Mouse (Mus musculus): ENCODE measurements around the gene Gtpbp3.

The Gtpbp3 gene

GRCm38 (mm10) chr8:71470146-71470912, 17.6 kb upstream of the Gtpbp3 start:
- no peak for DNase-seq (ENCODE audit: low spot score)

- no peak for DNase-seq (ENCODE audit: low spot score)
These were observed 17.0 kb upstream of the Gtpbp3 start for GRCm38 (mm10) chr8:71470913-71471255.

- DNase-seq (ENCODE audit: low spot score) = no peak
These were observed 16.0 kb upstream of the Gtpbp3 start for GRCm38 (mm10) chr8:71471861-71472260.

- DNase-seq (ENCODE audit: low spot score) = no peak
These were observed 15.1 kb upstream of the Gtpbp3 start for GRCm38 (mm10) chr8:71472601-71473386.

GRCm38 (mm10) chr8:71474344-71474743, 13.6 kb upstream of the Gtpbp3 start:
- DNase-seq (ENCODE audit: low spot score) = no peak

GRCm38 (mm10) chr8:71474785-71475701, 12.9 kb upstream of the Gtpbp3 start:
- no peak for DNase-seq (ENCODE audit: low spot score)

GRCm38 (mm10) chr8:71475702-71476075, 12.2 kb upstream of the Gtpbp3 start:
- no peak for DNase-seq (ENCODE audit: low spot score)

GRCm38 (mm10) chr8:71476099-71476940, 11.6 kb upstream of the Gtpbp3 start:
- no peak for DNase-seq (ENCODE audit: low spot score)

GRCm38 (mm10) chr8:71477196-71477845, 10.6 kb upstream of the Gtpbp3 start:
- DNase-seq (ENCODE audit: low spot score) = no peak

GRCm38 (mm10) chr8:71478943-71479342, 9.0 kb upstream of the Gtpbp3 start:
- no peak for DNase-seq (ENCODE audit: low spot score)

- DNase-seq (ENCODE audit: low spot score) = no peak
These were observed 4.0 kb upstream of the Gtpbp3 start for GRCm38 (mm10) chr8:71483932-71484331.

GRCm38 (mm10) chr8:71484736-71485135, 3.2 kb upstream of the Gtpbp3 start:
- DNase-seq (ENCODE audit: low spot score) = no peak

GRCm38 (mm10) chr8:71485142-71486135, 2.5 kb upstream of the Gtpbp3 start, which contains the start of gene Ano8:
Ano8 (minus strand) TSS chr8:71485963.
- DNase-seq (ENCODE audit: low spot score) = no peak

- DNase-seq (ENCODE audit: low spot score) = no peak
These were observed 1.8 kb upstream of the Gtpbp3 start for GRCm38 (mm10) chr8:71486136-71486529.

GRCm38 (mm10) chr8:71488454-71488853, 551 bp downstream of the Gtpbp3 start:
- no peak for DNase-seq (ENCODE audit: low spot score)

GRCm38 (mm10) chr8:71495039-71495438, 7.1 kb downstream of the Gtpbp3 start:
- DNase-seq (ENCODE audit: low spot score) = peak; percentile 56

- no peak for DNase-seq (ENCODE audit: low spot score)
These were observed 7.9 kb downstream of the Gtpbp3 start for GRCm38 (mm10) chr8:71495811-71496210.

- no peak for DNase-seq (ENCODE audit: low spot score)
These were observed 8.6 kb downstream of the Gtpbp3 start for GRCm38 (mm10) chr8:71496481-71496880.

- no peak for DNase-seq (ENCODE audit: low spot score)
These were observed 9.3 kb downstream of the Gtpbp3 start for GRCm38 (mm10) chr8:71497077-71497645.
